Mouse (Mus musculus) midbrain, embryonic 12.5 days (tissue): Measurements from ENCODE around the gene Arhgap22. TPM values are rescaled to one million over a fixed set of nuclear protein-coding genes. Genes with fewer than 3 reads are reported as not detected.
A peak's percentile ranks its signal among the peaks of the same experiment; 100 is the strongest.

Source experiments
- ATAC-seq: fragments of 200-750 bp; cut with Nextera tagmentation; 2 replicates; pipeline ENCODE4 v1.8.0; 2017; ENCODE audit warnings: low read depth, moderate TSS enrichment, moderate library complexity; ENCODE audit not compliant: low FRiP score
- H3K27ac ChIP-seq: fragments of 300-500 bp; sonication (generic); replicated peaks from 2 replicates; pipeline ENCODE4 v1.5.1; 2016; ENCODE audit warnings: mild to moderate bottlenecking
- H3K27me3 ChIP-seq: fragments of 300-500 bp; sonication (generic); 2 replicates; pipeline ENCODE4 v1.6.1; 2016; ENCODE audit warnings: mild to moderate bottlenecking
- H3K36me3 ChIP-seq: fragments of 300-500 bp; sonication (generic); 2 replicates; pipeline ENCODE4 v1.6.1; 2016
- H3K4me1 ChIP-seq: fragments of 300-500 bp; sonication (generic); 2 replicates; pipeline ENCODE4 v1.6.1; 2016
- H3K4me2 ChIP-seq: fragments of 300-500 bp; sonication (generic); replicated peaks from 2 replicates; pipeline ENCODE4 v1.6.1; 2016; ENCODE audit warnings: mild to moderate bottlenecking, moderate library complexity
- H3K4me3 ChIP-seq: fragments of 300-500 bp; sonication (generic); 2 replicates; pipeline ENCODE4 v1.5.1; 2016; ENCODE audit warnings: mild to moderate bottlenecking
- H3K9ac ChIP-seq: fragments of 300-500 bp; sonication (generic); replicated peaks from 2 replicates; pipeline ENCODE4 v1.6.1; 2016; ENCODE audit warnings: mild to moderate bottlenecking, moderate library complexity
- H3K9me3 ChIP-seq: fragments of 300-500 bp; sonication (generic); 2 replicates; pipeline ENCODE4 v1.6.1; 2016; ENCODE audit warnings: mild to moderate bottlenecking
- WGBS: fragments of 180-500 bp; shearing (Covaris S2); methylation state at CpG from one replicate; pipeline ENCODE4 v1.1.7; 2016; 5-methylcytosine and 5-hydroxymethylcytosine counted together
- polyA plus RNA-seq: library from polyadenylated mRNA; unstranded; fragments of >200 nt; fragmentation: Nextera tagmentation; extraction: Ambion mirVana; gene quantifications from 2 replicates; pipeline ENCODE4 v1.2.1, GENCODE M21; 2016

Arhgap22 gene
- polyA plus RNA-seq, 1 experiment from 2014 or later: 0.89 TPM

DNA sequence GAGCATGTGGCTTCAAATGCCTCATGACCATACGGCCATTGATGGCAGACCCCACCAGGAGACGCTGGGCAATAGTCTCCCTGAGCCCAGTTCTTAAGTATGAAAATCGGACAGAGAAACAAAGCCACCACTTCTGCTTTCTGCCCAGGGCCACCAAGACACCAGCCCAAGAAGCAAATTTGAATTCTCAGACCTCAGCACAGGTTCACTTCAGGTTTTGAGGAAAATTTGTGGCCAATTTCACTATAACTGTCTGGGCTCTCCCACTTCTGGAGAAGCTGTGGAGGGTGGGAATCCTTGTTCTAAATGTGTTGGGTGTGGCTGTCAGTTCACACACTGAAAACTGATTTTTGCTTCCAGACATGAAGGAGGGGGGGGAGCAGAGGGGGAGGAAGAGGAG, 19.6 kb upstream of the Arhgap22 start:
- no peak for ATAC-seq
- no peak overlapping the region for H3K27ac ChIP-seq
- H3K9me3 ChIP-seq: no peaks in the 10 kb centered on the region
- H3K4me3 ChIP-seq: no peak overlapping the region
- 88% methylated on average over 3 of the region's 3 CpGs for WGBS
- H3K9ac ChIP-seq: no peak overlapping the region
- H3K36me3 ChIP-seq: no peaks in the 10 kb centered on the region
- H3K4me2 ChIP-seq: no peak overlapping the region
- no peaks in the 10 kb centered on the region for H3K4me1 ChIP-seq
- no peaks in the 10 kb centered on the region for H3K27me3 ChIP-seq

DNA sequence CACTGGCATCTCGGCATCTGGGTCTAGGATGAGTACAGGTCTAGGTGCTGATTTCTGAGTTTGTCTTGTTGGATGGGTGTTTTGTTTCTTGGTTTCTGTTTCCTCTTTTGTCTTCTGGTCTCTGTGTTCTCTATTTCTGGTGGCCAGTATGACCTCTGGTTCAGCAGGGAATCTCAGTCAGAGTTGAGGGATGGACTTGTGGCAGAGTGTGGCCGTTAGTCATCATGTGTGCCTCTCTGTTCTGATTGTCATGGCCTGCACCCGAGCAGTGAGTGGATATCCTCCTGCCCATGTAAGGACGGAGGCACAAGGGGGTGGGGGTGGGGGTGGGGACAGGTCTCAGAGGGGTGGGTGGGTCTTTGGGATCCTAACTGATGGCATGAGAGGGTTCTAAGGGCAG, 11.7 kb upstream of the Arhgap22 start:
- H3K9ac ChIP-seq: no peak overlapping the region
- H3K4me1 ChIP-seq: no peaks in the 10 kb centered on the region; the same call in 1 of the 2 replicates
- H3K27me3 ChIP-seq: no peaks in the 10 kb centered on the region
- no peaks in the 10 kb centered on the region for H3K36me3 ChIP-seq
- 82% methylated on average over 4 of the region's 4 CpGs for WGBS
- H3K4me3 ChIP-seq: no peak overlapping the region
- H3K27ac ChIP-seq: no peak overlapping the region
- H3K9me3 ChIP-seq: no peaks in the 10 kb centered on the region
- H3K4me2 ChIP-seq: no peak overlapping the region
- no peak for ATAC-seq

DNA sequence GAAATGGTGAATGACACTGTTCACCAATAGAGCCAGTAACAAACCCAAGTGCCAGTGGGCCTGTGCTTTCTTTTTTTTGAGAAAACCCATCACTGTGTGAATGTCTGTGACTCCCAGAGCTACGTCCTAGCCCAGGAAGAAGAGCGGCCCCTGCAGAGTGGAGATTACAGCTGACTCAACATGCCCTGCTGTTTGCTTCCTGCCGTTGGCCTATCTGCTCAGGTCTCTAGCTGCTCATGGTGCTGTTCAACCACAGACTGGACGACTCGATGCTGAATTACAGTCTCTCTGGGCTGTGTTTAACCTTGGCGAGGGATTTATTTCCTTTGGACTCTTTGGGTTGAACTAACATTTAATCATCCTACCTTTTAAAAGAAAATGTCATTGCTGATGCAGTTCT, 10.9 kb upstream of the Arhgap22 start:
- Histone ChIP-seq H3K4me2 (no peak overlapping the region), H3K9me3 (no peaks in the 10 kb centered on the region), H3K4me3 (no peak overlapping the region), H3K27me3 (no peaks in the 10 kb centered on the region), H3K9ac (no peak overlapping the region), H3K36me3 (no peaks in the 10 kb centered on the region), H3K4me1 (no peaks in the 10 kb centered on the region; the same call in 1 of the 2 replicates), H3K27ac (no peak overlapping the region)
- ATAC-seq: no peak
- WGBS: 82% methylated on average over 6 of the region's 6 CpGs

DNA sequence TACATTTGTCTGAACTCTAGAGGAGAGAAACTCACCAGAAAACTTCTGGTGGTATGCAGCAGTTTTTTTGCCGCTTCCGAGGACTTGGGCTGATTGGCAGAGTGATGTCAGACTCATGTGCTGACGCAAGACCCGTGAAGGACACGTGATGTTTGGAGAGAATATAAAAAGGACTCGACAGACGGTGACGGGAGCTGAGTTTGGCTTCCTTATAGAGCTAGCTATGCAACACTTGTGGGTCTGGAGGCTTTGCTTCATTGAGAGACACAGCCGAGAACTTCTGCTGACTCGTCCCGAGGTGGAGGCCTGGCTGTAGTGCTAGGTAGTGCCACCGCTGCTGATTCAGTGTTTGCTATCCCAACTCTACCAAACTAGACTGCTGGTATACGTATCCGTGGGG, 10.0 kb upstream of the Arhgap22 start:
- H3K9me3 ChIP-seq: no peaks in the 10 kb centered on the region
- no peak for ATAC-seq
- no peaks in the 10 kb centered on the region for H3K36me3 ChIP-seq
- WGBS: 87% methylated on average over 14 of the region's 14 CpGs
- H3K4me1 ChIP-seq: no peaks in the 10 kb centered on the region; the same call in 1 of the 2 replicates
- H3K4me3 ChIP-seq: no peak overlapping the region
- H3K9ac ChIP-seq: no peak overlapping the region
- no peaks in the 10 kb centered on the region for H3K27me3 ChIP-seq
- no peak overlapping the region for H3K4me2 ChIP-seq
- no peak overlapping the region for H3K27ac ChIP-seq

DNA sequence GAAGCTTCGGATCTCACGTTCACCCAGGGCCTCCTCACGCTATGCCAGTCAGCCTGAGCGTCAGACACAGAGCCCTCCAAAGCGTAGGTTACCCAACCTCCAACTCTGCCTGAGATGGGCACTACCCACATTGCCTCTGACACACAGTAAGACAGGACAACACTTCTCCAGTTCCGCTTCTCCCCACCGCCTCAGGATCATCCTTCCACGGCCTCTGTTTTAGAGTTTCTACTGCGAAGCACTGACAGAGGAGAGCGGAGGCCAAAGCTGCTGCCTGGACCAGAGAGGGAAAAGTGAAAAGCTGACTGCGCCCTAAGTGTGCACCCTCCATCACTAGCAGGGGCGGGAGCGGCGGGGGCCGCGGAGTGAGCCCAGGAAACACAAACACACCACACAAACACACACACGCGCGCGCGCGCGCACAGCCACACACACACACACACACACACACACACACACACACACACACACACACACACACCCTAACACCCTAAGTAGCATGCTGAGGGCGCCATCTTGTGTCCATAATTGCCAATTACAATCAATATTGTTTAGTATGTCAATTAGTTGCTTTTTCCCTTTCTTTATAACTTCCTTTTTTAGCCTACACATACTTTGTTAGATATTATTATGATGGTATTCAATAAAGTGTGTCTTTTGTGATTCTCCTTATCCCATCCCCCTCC, 8.4 kb upstream of the Arhgap22 start:
- Histone ChIP-seq H3K9ac (no peak overlapping the region), H3K4me2 (peak overlapping the region; percentile 56), H3K4me3 (peak overlapping the region; percentile 31), H3K4me1 (no peaks in the 10 kb centered on the region; the same call in 1 of the 2 replicates), H3K27ac (no peak overlapping the region), H3K27me3 (no peaks in the 10 kb centered on the region), H3K36me3 (no peaks in the 10 kb centered on the region), H3K9me3 (no peaks in the 10 kb centered on the region)
- ATAC-seq: no peak
- WGBS: 63% methylated on average over 12 of the region's 24 CpGs

DNA sequence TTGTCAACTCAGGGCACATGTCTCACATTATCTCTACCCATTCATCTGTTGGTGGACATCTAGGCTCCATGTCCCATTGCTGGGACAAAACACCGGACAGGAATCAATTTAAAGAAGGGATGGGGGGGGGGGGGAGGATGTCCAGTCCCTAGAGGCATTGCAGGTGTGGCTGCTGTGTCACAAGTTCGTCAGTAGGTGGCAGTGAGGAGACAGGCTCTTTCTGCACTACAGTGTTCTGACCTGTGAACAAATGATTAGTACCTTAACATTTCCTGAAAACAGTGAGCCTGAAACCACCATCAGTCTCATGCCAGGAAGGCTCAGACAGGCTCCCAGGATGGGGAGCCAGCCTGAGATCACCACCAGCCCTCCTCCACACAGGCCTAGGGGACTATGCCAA, 6.8 kb upstream of the Arhgap22 start:
- ATAC-seq: no peak
- Histone ChIP-seq H3K27ac (no peak overlapping the region), H3K4me2 (no peak overlapping the region), H3K9me3 (no peaks in the 10 kb centered on the region), H3K4me3 (no peak overlapping the region), H3K4me1 (no peaks in the 10 kb centered on the region; the same call in 1 of the 2 replicates), H3K9ac (no peak overlapping the region), H3K36me3 (no peaks in the 10 kb centered on the region), H3K27me3 (no peaks in the 10 kb centered on the region)
- WGBS: 17% methylated on average over 2 of the region's 2 CpGs

DNA sequence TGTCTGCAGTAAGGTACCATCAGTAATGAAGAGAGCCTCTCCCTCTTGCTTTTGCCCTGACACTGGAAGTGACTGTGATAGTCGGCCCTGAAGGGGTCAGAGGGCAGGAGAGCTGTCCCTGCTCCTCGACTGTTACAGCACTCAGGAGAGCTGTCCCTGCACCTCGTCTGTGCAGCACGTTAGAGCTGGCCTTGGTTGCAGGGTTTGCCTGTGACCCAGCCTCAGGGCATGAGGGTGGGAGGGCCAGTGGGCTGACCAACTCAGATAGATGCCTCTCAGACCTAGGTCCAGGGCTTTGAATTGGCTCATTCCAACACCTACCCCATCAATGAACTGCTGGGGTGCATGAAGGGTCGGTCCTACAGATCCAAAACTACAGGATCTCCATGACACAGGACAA, 5.5 kb upstream of the Arhgap22 start:
- ATAC-seq: no peak
- H3K4me2 ChIP-seq: no peak overlapping the region
- no peaks in the 10 kb centered on the region for H3K27me3 ChIP-seq
- H3K4me1 ChIP-seq: no peaks in the 10 kb centered on the region; the same call in 1 of the 2 replicates
- no peak overlapping the region for H3K9ac ChIP-seq
- no peak overlapping the region for H3K4me3 ChIP-seq
- H3K9me3 ChIP-seq: no peaks in the 10 kb centered on the region
- no peak overlapping the region for H3K27ac ChIP-seq
- no peaks in the 10 kb centered on the region for H3K36me3 ChIP-seq
- 50% methylated on average over 5 of the region's 5 CpGs for WGBS

DNA sequence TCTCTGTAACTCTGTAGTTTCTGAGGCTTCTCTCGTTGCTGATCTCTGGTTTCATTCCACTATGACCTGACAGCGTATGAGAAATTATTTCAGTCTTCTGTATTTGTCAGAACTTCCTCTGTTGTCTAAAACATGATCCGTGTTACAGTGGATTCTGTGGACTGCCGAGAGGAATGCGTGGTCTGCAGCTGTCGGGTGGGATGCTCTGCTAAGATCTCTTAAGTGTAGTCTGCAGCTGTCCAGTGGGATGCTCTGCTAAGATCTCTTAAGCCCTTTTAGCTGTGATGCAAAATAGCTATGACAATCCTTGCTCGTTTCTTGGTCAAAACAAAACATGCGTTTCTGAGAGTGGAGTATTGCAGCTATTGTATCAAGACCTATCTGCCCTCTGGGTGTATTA, 3.0 kb upstream of the Arhgap22 start:
- H3K4me1 ChIP-seq: peaks cover 4% of the 10 kb centered on the region
- H3K27me3 ChIP-seq: peaks cover 20% of the 10 kb centered on the region
- H3K4me2 ChIP-seq: no peak overlapping the region
- 78% methylated on average over 8 of the region's 8 CpGs for WGBS
- no peaks in the 10 kb centered on the region for H3K9me3 ChIP-seq
- no peak overlapping the region for H3K9ac ChIP-seq
- no peak overlapping the region for H3K27ac ChIP-seq
- ATAC-seq: no peak
- no peaks in the 10 kb centered on the region for H3K36me3 ChIP-seq
- no peak overlapping the region for H3K4me3 ChIP-seq

DNA sequence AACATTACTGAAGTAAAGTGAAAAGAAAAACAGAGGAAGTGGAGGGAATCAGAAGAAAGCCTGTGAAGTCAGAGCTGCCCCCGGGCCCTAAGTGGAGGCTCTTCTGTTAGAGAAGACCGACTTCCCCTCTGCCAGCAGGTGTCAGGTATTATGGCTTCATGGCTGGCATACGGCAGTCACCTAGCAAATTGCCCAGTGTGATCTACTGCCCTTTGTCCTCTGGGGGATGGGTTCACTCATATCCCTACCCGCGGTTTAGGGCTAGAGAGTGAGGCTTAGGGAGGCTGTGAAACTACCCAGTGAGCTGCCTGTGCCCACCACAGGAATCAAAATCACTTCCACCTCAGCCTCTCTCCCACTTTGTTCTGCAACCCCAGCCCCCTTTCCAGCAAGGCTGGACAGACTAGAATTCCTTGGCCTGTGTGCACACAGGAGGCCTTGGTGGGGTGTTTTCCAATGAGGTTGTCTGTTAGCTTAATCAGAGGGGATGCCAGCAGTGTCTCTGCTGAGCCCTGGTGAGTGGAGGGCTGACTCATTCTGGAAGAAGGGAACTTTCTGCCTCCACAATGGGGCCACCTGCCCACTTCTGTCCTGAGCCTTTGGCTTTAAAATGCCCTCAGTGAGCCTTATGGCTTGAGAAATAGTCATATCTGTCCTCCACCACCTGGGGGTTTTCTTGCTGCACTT, 1.4 kb upstream of the Arhgap22 start:
- no peak overlapping the region for H3K4me3 ChIP-seq
- H3K36me3 ChIP-seq: no peaks in the 10 kb centered on the region
- no peak overlapping the region for H3K27ac ChIP-seq
- ATAC-seq: no peak
- H3K27me3 ChIP-seq: peaks cover 35% of the 10 kb centered on the region
- 57% methylated on average over 5 of the region's 5 CpGs for WGBS
- H3K4me2 ChIP-seq: no peak overlapping the region
- H3K4me1 ChIP-seq: peaks cover 4% of the 10 kb centered on the region
- no peaks in the 10 kb centered on the region for H3K9me3 ChIP-seq
- H3K9ac ChIP-seq: no peak overlapping the region

DNA sequence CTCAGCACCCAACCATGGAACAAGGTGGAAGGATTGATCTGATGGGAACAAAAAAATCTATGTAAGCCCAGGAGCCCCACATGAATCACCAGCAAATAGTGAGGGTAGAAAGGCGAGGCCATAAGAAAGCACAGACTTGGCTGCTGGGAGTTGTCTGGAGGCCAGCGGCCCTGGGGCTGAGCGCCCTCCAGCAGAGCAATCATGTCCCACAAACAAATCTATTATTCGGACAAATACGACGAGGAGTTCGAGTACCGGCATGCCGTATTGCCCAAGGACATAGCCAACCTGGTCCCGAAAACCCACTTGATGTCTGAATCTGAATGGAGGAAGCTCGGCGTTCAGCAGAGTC, 892 bp upstream of the Arhgap22 start:
- WGBS: 86% methylated on average over 12 of the region's 12 CpGs
- H3K4me2 ChIP-seq: no peak overlapping the region
- H3K27me3 ChIP-seq: peaks cover 37% of the 10 kb centered on the region

DNA sequence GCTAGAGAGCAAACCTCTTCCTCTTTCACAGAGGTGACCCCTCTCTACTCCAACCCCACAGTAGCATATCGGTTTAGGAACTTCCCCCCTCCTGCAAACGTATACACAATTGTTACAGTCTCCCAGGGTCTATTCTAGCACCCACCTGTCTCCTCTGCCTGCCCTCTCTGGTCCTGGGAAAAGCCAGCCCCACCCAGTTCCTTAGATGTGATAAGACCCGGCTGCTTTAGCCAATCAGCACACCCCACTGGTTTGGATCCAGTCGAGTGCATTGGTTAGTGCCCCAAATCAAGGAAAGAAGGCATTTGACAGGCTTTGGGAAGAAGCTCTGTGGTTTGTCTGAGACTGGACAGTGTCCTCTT, 922 bp downstream of the Arhgap22 start:
- H3K27ac ChIP-seq: no peak overlapping the region
- no peaks in the 10 kb centered on the region for H3K36me3 ChIP-seq
- H3K9ac ChIP-seq: no peak overlapping the region
- WGBS: 24% methylated on average over 4 of the region's 4 CpGs
- no peak overlapping the region for H3K4me2 ChIP-seq
- H3K27me3 ChIP-seq: peaks cover 40% of the 10 kb centered on the region
- no peaks in the 10 kb centered on the region for H3K9me3 ChIP-seq
- H3K4me3 ChIP-seq: no peak overlapping the region
- no peak for ATAC-seq
- H3K4me1 ChIP-seq: peaks cover 4% of the 10 kb centered on the region

More for the DNA sequence above, 892 bp upstream of the Arhgap22 start:
- H3K4me3 ChIP-seq: no peak overlapping the region
- H3K9ac ChIP-seq: no peak overlapping the region
- H3K9me3 ChIP-seq: no peaks in the 10 kb centered on the region
- H3K27ac ChIP-seq: no peak overlapping the region
- no peaks in the 10 kb centered on the region for H3K36me3 ChIP-seq
- ATAC-seq: no peak
- peaks cover 4% of the 10 kb centered on the region for H3K4me1 ChIP-seq

DNA sequence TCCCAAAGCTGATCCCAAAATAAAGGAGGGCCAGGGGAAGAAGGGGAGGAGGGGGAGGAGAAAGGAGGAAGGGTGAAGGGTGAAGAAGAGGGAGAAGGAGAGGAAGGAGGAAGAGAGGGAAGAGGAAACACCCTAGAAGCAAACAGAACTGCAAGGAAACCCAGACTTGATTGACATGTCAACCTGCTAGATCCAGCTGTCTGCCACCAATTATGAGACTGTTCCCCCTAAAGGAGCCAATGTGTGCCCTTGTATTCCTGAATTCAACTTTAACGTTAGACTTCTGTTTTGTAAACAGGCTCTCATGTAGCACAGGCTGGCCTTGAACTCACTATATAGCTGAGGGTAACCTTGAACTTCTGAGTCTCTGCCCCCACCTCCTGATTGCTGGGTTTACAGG, 1.3 kb downstream of the Arhgap22 start:
- 88% methylated on average over 1 of the region's 1 CpGs for WGBS
- H3K27me3 ChIP-seq: peaks cover 40% of the 10 kb centered on the region
- no peak overlapping the region for H3K9ac ChIP-seq
- H3K4me3 ChIP-seq: no peak overlapping the region
- no peak overlapping the region for H3K27ac ChIP-seq
- no peaks in the 10 kb centered on the region for H3K9me3 ChIP-seq
- H3K4me2 ChIP-seq: no peak overlapping the region
- H3K4me1 ChIP-seq: peaks cover 4% of the 10 kb centered on the region
- H3K36me3 ChIP-seq: no peaks in the 10 kb centered on the region
- ATAC-seq: no peak
